Mouse (Mus musculus): ENCODE results near the gene Krt27.
A peak's percentile ranks its signal among the peaks of the same experiment; 100 is the strongest.

Gene Krt27

DNA sequence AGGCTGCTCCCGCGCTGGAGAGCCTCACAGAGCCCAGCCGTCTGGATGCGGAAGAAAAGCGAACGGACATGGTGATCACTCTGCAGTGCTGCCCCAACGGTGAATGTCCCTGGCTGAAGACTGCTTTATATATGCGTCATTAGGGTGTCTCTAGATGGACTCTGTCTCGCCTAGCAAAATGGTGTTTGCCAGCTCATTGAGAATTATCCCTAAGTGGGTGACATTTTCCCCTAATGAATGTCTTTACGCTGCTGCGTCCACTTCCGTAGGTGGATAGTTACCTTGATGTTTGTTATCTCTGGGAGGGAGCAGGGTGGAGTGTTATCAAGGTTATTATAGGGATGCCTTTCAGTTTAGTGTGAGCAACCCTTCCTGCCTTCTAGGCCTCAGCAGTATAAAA is at the start of gene Krt27:
Gene Krt27, minus strand, starts transcription at position 101 of the 400 bp plus-strand sequence.
- no peak for DNase-seq (ENCODE audit: extremely low spot score)

DNA sequence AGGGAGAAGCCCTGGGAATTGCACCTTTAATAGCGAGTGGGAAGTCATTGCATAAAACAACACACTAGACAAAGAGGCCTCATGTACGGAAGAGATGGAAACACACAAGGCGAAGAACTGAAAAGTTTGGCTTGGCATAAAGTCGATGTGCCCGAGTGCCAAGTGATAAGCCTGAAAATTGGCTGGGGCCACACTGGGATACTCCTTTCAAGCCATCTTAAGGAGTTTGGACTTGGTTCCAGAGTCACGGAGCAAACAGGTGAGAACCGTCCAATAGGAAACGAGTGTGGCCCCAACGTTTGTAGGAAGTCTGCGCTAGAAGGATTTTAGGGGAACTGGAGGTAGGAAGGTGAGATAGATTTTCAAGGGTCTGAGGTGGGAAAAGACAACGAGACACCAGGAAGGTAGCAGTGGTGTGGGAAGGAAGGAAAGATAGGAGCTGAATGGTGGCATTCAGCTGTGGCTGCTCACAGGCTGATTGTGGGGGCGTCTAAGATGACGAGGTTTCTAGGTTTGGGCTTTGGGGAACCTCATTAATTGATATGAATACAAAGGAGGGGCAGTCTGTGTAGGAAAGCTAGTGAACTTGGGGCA is 49.1 kb upstream of the Krt27 start:
- DNase-seq (ENCODE audit: extremely low spot score), result no peak

DNA sequence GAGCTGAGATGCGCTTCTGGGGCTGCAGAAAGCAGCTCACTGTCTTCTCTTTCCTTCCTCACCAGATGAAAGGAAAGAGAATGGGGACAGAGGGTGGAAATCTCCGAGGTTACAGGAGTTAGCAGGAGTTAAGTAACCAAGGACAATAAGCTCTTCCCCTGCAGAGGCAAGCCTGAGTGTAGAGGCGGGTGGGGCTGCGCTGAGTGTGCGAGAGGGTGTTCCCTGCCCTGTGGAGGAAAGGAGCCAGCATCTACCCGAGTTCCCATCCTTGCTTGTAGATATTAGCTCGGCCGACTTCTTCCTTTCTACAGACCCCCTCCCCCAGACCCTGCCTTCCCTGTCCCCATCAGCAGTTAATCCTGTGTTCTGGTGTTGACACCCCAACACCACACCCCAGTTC is 47.9 kb upstream of the Krt27 start:
- DNase-seq (ENCODE audit: extremely low spot score), result no peak

DNA sequence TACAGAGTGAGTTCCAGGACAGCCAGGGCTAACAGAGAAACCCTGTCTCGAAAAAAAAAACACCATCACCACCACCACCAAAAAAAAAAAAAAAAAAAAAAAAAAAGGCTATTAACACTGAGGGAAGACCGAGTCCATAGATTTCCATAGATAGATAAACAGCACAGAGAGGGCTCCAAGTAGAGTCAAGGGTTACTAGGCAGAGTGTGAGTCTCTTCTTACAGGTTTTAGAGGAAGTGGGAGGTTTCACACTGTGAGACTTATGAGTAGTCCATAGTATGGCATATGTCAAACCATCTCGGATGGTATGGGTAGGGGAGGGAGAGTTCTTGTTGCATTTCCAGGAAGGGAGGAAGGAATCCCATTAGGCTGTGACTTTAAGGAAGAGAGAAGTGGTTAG is 47.2 kb upstream of the Krt27 start:
- DNase-seq (ENCODE audit: extremely low spot score), result no peak

DNA sequence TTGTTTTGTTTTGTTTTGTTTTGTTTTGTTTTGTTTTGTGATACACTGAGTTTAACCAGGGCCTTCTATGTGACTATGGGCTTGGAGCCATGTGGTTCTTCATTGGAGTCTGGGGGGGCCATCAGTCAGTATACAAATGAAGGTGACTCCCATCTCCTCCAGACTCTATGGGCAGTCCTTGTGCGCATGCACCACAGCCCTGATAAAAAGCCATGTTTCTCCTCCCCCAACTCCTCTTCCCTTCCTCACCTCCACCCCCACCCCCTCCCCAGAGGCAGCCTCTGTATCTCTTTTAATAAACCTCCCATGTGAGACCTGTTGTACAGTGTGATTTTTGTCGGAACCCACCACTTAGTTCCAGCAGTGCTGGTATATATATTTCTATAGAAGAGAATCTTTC is 45.8 kb upstream of the Krt27 start:
- no peak for DNase-seq (ENCODE audit: extremely low spot score)

DNA sequence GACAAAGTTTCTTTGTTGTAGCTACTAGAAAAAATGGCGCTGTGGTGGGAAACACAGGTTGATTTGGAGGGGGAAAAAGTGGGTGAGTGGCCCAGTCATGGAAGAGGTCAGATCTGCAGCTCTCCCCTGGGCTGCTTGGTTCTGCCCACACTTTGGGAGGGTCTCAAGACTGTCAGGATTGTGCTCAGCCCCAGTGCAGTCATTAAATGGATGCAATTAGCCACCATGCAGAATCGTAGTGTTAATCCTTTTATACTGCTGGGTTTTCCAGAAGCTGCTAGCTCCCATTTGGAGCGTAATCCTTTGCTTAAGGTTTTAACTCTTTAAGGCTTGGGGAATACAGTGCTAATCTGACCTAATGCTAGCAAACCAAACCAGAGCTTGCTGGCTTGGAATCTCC is 45.1 kb upstream of the Krt27 start:
- DNase-seq (ENCODE audit: extremely low spot score), result no peak

DNA sequence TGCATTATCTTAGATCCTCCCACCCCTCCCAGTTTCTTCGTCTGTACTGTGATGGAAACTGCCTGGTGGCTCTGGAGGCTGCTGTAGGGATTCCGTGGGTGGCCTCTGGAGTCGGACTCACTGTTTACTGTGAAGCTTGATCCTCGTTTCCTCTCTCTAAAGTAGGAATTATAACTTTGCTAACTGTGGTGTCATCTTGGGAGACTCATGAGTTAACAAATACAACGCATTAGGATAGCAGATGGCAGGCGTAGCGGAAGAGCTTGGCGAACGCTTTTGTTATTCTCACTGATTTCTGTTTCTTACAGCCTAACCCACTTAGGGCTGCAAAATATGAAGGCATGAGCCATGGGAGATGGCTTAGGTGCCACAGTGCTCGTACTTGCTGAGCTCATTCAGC is 41.6 kb upstream of the Krt27 start:
- no peak for DNase-seq (ENCODE audit: extremely low spot score)

DNA sequence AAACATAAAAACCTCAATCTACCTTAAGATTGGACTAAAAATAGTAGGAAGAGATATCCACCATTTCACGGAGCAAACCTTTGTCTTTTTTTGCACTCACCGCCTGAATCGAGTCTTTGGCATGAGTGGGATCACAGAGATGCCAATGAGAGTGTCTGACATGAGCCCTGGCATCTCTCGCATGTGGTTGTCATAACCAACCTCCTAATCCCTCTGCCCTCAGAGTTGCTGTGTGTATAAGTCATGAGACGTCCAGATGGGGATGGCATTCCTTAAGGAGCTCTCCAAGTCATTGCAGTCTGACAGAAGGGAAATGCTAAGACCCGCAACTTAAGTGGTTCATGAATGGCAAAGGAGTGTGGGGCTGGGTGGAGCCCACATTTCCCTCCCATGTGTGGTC is 40.5 kb upstream of the Krt27 start:
- no peak for DNase-seq (ENCODE audit: extremely low spot score)

DNA sequence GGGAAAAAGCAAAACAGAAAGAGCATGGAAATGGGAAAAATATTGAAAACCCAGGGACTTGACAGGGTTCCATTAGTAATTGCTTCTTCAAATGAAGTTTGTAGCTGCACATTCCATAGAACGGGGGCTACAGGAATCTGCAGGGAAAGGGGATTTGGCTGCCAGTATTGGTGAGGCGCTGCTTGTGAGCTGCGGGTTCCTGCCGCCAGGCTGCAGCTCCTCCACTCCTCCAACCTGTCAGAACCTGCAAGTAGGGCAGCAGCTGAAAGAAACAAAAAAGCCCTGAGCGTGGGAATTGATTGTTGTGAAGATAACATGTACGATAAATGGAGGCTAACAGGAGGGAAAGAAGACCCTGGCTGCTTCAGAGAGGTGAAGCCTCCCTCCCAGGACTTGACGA is 40.0 kb upstream of the Krt27 start:
- no peak for DNase-seq (ENCODE audit: extremely low spot score)

DNA sequence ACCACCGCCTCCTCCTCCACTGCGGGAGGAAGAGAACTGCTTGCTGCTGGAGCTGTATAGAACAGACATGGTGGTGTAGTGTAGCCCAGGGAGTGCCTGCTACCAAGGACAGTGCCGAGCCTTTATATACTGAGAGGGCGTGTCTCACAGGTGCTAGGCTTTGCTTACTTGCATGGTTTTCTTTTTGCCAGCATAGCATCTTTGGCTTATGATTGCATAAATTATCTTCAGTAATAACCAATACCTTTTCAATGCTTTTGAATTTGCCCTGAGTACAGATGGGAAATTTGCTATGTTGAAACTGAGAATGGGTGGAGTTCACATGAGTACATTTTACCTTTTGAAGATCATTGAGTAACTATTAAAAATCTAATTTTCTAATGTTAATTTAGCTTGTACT is 38.4 kb upstream of the Krt27 start, which contains the start of gene Krt10:
Gene Krt10, minus strand, starts transcription at position 101 of the 400 bp plus-strand sequence.
- no peak for DNase-seq (ENCODE audit: extremely low spot score)

DNA sequence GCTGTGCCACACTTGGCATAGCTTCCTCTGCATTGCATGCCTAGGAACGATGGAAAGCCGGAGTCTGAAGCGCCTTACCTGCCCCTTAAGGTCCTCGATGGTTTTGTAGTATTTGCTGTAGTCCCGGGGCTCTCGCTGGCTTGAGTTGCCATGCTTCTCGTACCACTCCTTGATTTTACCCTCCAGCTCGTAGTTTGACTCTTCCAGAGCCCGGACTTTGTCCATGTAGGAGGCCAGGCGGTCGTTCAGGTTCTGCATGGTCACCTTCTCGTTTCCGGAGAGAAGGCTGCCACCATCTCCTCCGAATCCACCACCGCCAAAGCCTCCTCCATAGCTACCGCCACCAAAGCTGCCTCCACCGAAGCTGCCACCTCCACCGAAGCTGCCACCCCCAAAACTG is 37.8 kb upstream of the Krt27 start:
- no peak for DNase-seq (ENCODE audit: extremely low spot score)

DNA sequence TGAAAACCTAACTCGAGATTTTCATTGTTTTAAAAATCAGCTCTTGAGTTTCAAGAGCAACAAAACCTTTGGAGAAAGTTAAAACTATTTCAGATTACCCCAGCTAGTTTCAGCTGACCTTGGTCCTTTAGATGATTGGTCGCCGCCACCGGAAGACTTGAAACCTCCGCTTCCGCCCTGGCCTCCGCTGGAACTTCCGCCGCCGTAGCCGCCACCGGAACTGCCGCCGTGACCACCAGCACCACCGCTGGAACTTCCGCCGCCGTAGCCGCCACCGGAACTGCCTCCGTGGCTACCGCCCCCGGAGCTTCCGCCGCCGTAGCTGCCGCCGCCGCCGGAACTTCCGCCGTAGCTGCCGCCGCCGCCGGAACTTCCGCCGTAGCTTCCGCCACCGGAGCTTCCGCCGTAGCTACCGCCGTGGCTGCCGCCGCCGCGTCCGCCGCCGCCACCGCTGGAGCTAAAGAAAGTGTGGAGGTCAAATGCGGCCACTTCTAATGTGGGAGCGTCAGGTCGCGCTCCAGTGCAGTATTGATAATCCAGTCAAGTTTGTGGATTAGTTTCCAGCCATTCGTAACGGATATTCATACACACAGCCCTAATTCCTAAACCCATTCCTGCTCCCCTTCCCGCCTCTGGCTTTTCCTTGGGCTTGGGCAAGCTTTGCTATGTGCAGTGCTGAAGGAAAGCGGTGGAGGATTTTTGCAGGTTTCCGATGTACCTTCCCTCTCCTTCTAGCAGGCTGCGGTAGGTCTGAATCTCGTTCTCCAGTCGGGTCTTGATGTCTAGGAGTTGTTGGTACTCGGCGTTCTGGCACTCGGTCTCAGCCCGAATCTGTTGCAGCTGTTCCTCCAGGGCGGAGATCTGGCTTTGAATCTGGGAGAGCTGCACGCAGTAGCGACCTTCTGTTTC is 35.2 kb upstream of the Krt27 start:
- peak; percentile 88 for DNase-seq (ENCODE audit: extremely low spot score)

DNA sequence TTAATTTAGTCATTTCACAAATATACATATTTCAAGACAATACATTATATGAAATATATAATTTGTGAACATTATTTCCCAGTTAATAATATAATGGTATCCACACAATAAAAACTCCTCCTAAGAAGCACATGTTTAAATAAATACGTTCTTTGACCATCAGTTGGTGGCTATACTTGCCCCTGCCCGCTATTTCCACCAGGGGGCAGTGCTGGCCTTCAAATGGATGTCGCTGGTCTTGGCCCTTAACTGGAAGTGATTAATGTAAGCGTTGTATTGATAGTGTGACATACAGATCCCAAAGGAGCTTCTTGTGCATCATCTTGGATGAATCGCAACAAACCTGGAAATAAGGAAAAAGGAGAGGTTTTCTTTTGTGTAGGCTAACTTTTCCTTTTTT is 28.7 kb upstream of the Krt27 start:
- peak; percentile 66 for DNase-seq (ENCODE audit: extremely low spot score)

DNA sequence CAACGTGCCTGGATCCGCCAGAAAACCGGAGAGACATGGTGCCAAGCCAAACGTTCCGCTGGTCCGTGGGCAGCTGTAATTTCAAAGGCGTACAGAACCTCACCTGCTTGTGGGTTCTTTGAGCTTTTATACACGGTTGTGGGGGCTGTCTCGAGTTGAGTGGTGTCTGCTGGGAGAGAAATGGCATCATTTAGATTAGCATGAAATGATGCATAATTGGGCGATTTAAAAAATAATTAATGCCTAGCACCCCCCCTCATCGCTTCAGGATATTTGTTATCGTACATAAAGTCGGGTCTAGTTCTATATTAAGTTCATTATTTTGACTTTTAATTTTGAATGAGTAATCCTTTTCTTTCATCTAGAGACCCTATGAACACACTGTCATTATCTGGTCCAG is 23.9 kb upstream of the Krt27 start, which contains the start of gene Krt28:
Gene Krt28, minus strand, starts transcription at position 101 of the 400 bp plus-strand sequence.
- no peak for DNase-seq (ENCODE audit: extremely low spot score)

DNA sequence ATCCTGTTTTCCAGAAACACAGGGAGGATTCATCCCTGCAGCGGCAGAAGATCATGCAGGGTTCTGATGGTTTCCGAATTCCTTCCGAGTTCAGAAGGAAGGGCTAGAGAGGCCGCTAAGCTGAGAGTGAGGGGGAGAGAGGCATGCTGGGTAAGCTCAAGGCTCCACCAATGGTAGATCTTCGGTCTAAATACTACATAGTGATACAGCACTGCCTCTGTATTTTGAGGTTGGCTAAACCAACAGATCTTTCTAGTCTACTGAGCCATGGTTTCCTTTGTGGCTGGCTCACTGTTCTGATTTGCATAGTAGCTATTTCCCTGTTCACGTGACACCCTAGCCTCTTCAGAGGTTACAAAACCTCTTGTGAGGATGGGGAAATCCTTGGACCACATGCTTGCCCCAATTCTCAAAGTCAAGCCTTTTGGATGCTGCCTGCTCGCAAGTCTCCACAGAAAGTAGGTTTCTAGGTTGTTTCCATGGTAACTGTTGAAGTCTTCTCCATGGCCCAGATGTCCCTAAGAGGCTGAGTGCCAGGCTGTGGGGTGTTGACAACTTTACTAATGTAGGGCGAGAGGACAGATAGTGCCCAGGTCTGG is 19.0 kb upstream of the Krt27 start:
- no peak for DNase-seq (ENCODE audit: extremely low spot score)

DNA sequence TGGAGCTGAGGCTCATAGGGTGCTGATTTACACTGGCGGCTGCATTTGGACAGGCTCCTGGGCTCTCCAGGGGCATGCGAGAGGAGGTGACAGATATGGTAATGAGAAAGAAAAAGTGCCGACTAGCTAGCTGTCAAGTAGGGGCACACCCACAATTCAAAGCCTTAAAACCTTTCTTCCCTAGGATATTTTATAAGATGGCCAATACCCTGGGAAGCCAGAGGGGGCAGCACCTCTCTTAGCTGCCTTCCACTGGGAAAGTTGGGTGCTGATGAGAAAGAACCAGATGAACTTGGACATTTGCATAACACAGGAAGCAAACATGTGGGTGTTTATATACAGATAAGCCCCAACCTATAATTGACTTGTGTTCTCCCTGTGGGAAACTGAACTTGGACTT is 18.3 kb upstream of the Krt27 start:
- DNase-seq (ENCODE audit: extremely low spot score), result peak; percentile 17

DNA sequence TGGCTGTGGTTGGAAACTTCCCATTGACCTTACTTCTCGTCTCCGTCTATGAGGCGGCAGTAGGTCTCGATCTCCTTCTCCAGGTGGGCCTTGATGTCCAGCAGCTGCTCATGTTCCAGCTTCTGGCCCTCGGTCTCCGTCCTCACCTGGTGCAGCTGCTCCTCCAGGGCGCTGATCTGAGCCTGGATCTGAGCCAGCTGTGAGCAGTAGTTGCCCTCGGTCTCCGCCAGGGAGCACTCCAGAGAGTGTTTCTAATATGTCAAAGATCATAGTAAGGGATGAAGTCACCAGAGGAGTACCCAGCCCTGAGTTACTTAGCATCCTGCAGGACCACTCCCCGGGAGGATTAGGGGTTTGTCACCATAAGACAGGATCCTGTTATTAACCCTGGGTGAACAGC is 15.9 kb upstream of the Krt27 start:
- DNase-seq (ENCODE audit: extremely low spot score), result no peak

DNA sequence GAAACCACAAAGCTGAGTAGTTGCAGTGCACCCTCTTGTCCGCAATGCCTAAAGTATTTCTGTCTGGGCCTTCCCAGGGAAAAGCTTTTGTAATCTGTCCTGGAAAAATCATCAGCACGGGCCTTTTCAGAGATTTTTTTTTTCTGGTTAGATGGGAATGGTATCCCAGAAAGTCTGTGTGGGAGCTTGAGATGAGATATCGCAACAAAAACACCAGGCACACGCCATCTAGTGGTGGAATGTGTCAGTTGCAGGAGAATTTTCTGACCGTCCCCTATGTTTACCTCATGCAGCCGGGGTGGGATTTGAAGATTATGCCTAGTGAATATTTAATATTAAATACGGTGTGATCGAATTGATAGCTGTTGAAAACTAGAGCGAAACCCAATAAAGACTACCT is 13.5 kb upstream of the Krt27 start:
- peak; percentile 29 for DNase-seq (ENCODE audit: extremely low spot score)

DNA sequence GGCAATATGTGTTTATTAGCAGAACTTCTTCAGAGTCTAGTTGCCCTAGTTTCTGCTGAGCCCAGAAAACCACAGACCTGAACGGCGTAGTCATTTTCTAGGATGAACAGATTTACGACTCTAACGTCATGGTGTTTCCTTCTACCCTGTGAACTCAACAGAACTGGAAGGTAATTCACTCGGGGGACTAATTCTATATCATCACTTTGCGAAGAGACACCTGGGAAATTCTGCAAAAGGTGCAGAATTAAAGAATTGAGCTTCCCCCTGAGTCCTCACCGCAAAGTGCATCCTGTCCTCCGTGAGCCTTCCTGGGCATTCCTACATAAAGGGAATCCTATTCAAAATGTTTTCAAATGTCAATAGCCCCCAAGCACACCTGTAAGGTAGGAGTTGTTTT is 10.5 kb upstream of the Krt27 start:
- DNase-seq (ENCODE audit: extremely low spot score), result no peak

DNA sequence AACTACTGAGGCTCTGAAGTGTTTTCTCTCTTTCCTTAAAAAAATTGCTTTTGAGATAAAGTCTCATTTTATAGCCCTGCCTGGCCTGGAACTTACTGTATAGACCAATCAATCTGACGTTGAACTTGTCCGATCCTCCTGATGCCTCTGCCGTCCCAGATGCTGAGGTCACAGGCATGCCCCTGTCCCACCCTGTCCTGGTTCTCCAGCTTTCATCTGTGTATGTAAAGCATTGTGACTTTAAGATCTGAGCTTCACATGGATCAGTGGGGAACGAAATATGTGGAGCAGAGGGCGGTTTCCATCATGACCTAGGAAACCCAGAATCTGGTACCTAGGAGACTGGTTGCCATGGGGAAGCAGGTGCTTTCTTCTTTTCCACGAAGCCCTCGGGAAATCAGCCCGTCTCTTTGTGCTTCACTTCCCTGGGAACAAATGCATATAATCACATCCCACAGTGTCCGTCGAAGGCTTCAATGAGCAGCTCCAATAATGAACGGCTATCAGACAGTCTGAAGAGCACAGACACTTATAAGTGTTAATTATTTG is 11.5 kb downstream of the Krt27 start:
- no peak for DNase-seq (ENCODE audit: extremely low spot score)

DNA sequence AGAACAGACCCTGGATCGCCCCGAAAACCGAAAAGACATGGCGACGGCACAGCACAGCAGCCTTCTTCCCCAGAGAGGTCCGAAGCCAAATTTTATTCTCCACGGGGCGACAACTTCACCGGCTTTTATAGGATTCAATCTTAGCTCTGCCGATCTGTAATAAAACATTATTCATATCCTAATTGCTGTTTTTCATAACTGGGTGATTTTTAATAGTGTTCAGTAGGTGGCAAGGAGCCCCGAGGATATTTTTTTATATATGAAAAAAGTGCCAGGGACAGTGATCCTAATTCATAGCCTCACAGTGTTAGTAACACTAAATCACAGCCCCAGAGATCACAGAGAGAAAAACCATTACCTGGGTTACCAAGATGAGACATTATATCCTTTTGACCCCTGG is 13.0 kb downstream of the Krt27 start, which contains the start of gene Krt26:
Gene Krt26, minus strand, starts transcription at position 101 of the 400 bp plus-strand sequence.
- no peak for DNase-seq (ENCODE audit: extremely low spot score)

DNA sequence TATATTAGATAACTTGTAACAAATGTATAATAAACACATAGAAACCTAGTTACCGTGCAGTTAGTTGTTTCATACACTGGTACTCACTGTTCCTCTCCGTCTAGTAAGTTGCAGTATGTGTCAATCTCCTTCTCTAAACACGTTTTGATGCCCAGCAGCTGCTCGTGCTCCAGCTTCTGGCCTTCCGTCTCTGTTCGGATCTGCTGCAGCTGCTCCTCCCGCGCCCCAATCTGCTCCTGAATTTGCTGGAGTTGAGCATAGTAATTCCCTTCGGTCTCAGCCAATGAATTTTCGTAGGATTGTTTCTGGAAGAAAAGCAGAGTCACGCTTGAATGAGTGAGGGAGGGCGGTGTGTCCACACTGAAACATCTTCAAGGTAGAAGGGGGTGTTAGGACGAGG is 17.5 kb downstream of the Krt27 start:
- no peak for DNase-seq (ENCODE audit: extremely low spot score)

DNA sequence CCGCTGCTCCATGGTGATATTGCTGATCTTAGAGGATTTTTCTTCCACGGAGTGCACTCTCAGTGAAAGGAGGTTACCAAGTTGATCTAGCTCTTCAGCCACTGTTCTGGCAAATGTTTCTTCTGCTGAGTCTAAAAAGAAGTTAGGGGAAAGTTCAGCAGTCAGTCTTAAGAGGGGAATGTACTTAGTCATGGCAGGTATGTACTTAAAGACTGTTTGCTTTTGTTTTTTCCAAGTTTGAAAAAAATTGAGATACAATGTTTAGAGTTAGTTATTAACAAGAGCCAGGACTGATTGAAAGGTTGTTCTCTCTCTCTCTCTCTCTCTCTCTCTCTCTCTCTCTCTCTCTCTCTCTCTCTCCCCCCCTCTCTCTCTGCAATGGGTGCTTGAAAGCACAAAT is 21.2 kb downstream of the Krt27 start:
- no peak for DNase-seq (ENCODE audit: extremely low spot score)
